Mouse (Mus musculus): Measurements from ENCODE around the gene Cckbr.
"Not testable (repeated sequence)": the region's sequence is repeated elsewhere in the genome, so short reads cannot be mapped to it uniquely, and the experiment has no call there.

Gene Cckbr

GRCm38 (mm10) chr7:105425424-105426043, at the start of gene Cckbr:
TSS of gene Cckbr (plus strand) at chr7:105425731.
- in situ Hi-C loops (cut with MboI; ENCODE audit: low sequenced_read_pairs): no loop called here

GRCm38 (mm10) chr7:105380329-105380728, 45.2 kb upstream of the Cckbr start:
- in situ Hi-C loops (cut with MboI; ENCODE audit: low sequenced_read_pairs): no loop called here

GRCm38 (mm10) chr7:105387696-105388095, 37.8 kb upstream of the Cckbr start:
- in situ Hi-C loops (cut with MboI; ENCODE audit: low sequenced_read_pairs): no loop called here

GRCm38 (mm10) chr7:105390236-105390635, 35.3 kb upstream of the Cckbr start:
- in situ Hi-C loops (cut with MboI; ENCODE audit: low sequenced_read_pairs): no loop called here

GRCm38 (mm10) chr7:105394606-105395005, 30.9 kb upstream of the Cckbr start:
- in situ Hi-C loops (cut with MboI; ENCODE audit: low sequenced_read_pairs): no loop called here

- in situ Hi-C loops (cut with MboI; ENCODE audit: low sequenced_read_pairs): no loop called here
Observed at GRCm38 (mm10) chr7:105395131-105395820, 30.3 kb upstream of the Cckbr start.

GRCm38 (mm10) chr7:105396126-105396525, 29.4 kb upstream of the Cckbr start:
- in situ Hi-C loops (cut with MboI; ENCODE audit: low sequenced_read_pairs): no loop called here

GRCm38 (mm10) chr7:105399058-105399934, 26.2 kb upstream of the Cckbr start:
- in situ Hi-C loops (cut with MboI; ENCODE audit: low sequenced_read_pairs): no loop called here

- in situ Hi-C loops (cut with MboI; ENCODE audit: low sequenced_read_pairs): no loop called here
Observed at GRCm38 (mm10) chr7:105399935-105400624, 25.5 kb upstream of the Cckbr start, which contains the start of gene Fam160a2. TSS of gene Fam160a2 (minus strand) at chr7:105400054.

GRCm38 (mm10) chr7:105404268-105404667, 21.3 kb upstream of the Cckbr start, which contains the start of gene Cnga4:
TSS of gene Cnga4 (plus strand) at chr7:105404568.
- in situ Hi-C loops (cut with MboI; ENCODE audit: low sequenced_read_pairs): no loop called here

- in situ Hi-C loops (cut with MboI; ENCODE audit: low sequenced_read_pairs): no loop called here
Observed at GRCm38 (mm10) chr7:105406322-105406721, 19.2 kb upstream of the Cckbr start.

GRCm38 (mm10) chr7:105411874-105412632, 13.5 kb upstream of the Cckbr start:
- in situ Hi-C loops (cut with MboI; ENCODE audit: low sequenced_read_pairs): not testable (repeated sequence)

GRCm38 (mm10) chr7:105414385-105414784, 11.1 kb upstream of the Cckbr start:
- in situ Hi-C loops (cut with MboI; ENCODE audit: low sequenced_read_pairs): no loop called here

GRCm38 (mm10) chr7:105416529-105416928, 9.0 kb upstream of the Cckbr start:
- in situ Hi-C loops (cut with MboI; ENCODE audit: low sequenced_read_pairs): no loop called here

GRCm38 (mm10) chr7:105418106-105418505, 7.4 kb upstream of the Cckbr start:
- in situ Hi-C loops (cut with MboI; ENCODE audit: low sequenced_read_pairs): no loop called here

- in situ Hi-C loops (cut with MboI; ENCODE audit: low sequenced_read_pairs): no loop called here
Observed at GRCm38 (mm10) chr7:105420903-105421302, 4.6 kb upstream of the Cckbr start.

- in situ Hi-C loops (cut with MboI; ENCODE audit: low sequenced_read_pairs): no loop called here
Observed at GRCm38 (mm10) chr7:105424368-105424767, 1.2 kb upstream of the Cckbr start.

- in situ Hi-C loops (cut with MboI; ENCODE audit: low sequenced_read_pairs): no loop called here
Observed at GRCm38 (mm10) chr7:105426051-105426450, 520 bp downstream of the Cckbr start.

GRCm38 (mm10) chr7:105432058-105432457, 6.5 kb downstream of the Cckbr start:
- in situ Hi-C loops (cut with MboI; ENCODE audit: low sequenced_read_pairs): no loop called here

GRCm38 (mm10) chr7:105433859-105434258, 8.3 kb downstream of the Cckbr start:
- in situ Hi-C loops (cut with MboI; ENCODE audit: low sequenced_read_pairs): no loop called here

All from CH12F3 (cell line).